21 mouse cellular contexts compared by ENCODE assay signal in genomic region chr9:50471181-50471901, GRCm38 (mm10). TPM values are rescaled to one million over a fixed set of nuclear protein-coding genes. Genes with fewer than 3 reads are reported as not detected.
DNase-seq lines count a peak whose midpoint lies in the region; ATAC-seq and TF ChIP-seq lines count a peak whose summit lies in the region.
"Had no signal": no experiment of that assay in that cellular context is flagged by ENCODE, and none has a peak within 500 bp of the region (broad histone marks: within the 10 kb centered on the region; RNA-seq: fewer than 3 reads in every experiment).

No protein-coding gene starts in this region.

- TF ChIP-seq CTCF in forebrain, postnatal 0 days (IDR thresholded peaks at IDR 0.05; ENCODE audit: low read depth), result no peak

- WGBS in heart, embryonic 12.5 days, result 36% methylated on average over 13 of the region's 13 CpGs
- 79% methylated on average over 13 of the region's 13 CpGs for WGBS in forebrain, postnatal 0 days

- H3K4me1 ChIP-seq in heart, embryonic 12.5 days (replicated peaks), result peaks cover 11% of the 10 kb centered on the region
- H3K4me1 ChIP-seq in forebrain, postnatal 0 days (ENCODE audit: insufficient read depth), result no peaks in the 10 kb centered on the region
- H3K4me1 ChIP-seq: neural tube, embryonic 13.5 days had no signal

- peak overlapping the region; percentile 36; the same call in 1 of the 2 replicates for H3K4me2 ChIP-seq in heart, embryonic 12.5 days
- H3K4me2 ChIP-seq in forebrain, postnatal 0 days (ENCODE audit: low read depth), result no peak overlapping the region
- H3K4me2 ChIP-seq: lung, embryonic 14.5 days; neural tube, embryonic 13.5 days; stomach, embryonic 15.5 days had no signal

- H3K4me3 ChIP-seq in heart, embryonic 12.5 days, result no peak overlapping the region
- no peak overlapping the region for H3K4me3 ChIP-seq in forebrain, postnatal 0 days (ENCODE audit: low read depth, low read length)
- H3K4me3 ChIP-seq: neural tube, embryonic 13.5 days; stomach, embryonic 15.5 days had no signal

- no peaks in the 10 kb centered on the region for H3K36me3 ChIP-seq in heart, embryonic 12.5 days
- H3K36me3 ChIP-seq in forebrain, postnatal 0 days (ENCODE audit: insufficient read depth), result no peaks in the 10 kb centered on the region
- H3K36me3 ChIP-seq: neural tube, embryonic 13.5 days; stomach, embryonic 15.5 days had no signal

- H3K27ac ChIP-seq in heart, embryonic 12.5 days (ENCODE audit: poor library complexity, severe bottlenecking), result no peak overlapping the region; the same call in 1 of the 2 replicates
- no peak overlapping the region for H3K27ac ChIP-seq in forebrain, postnatal 0 days (ENCODE audit: low read depth, low read length)
- H3K27ac ChIP-seq: kidney, postnatal 0 days; neural tube, embryonic 13.5 days; stomach, embryonic 15.5 days had no signal

- no peaks in the 10 kb centered on the region for H3K9me3 ChIP-seq in heart, embryonic 12.5 days (replicated peaks)
- H3K9me3 ChIP-seq in forebrain, postnatal 0 days (ENCODE audit: low read length), result no peaks in the 10 kb centered on the region
- H3K9me3 ChIP-seq: neural tube, embryonic 13.5 days; stomach, embryonic 15.5 days had no signal

- ATAC-seq in heart, embryonic 12.5 days (ENCODE audit: insufficient number of reproducible peaks, low FRiP score), result no peak
- ATAC-seq in forebrain, postnatal 0 days, result no peak
- ATAC-seq: activated CD4-positive, CD25-positive, alpha-beta regulatory T cell, adult 4 months; midbrain, embryonic 16.5 days had no signal

- no peak overlapping the region for H3K9ac ChIP-seq in heart, embryonic 12.5 days
- no peak overlapping the region for H3K9ac ChIP-seq in forebrain, postnatal 0 days
- H3K9ac ChIP-seq: lung, embryonic 14.5 days; neural tube, embryonic 13.5 days; stomach, embryonic 15.5 days had no signal

- intact Hi-C loops in heart, postnatal 25 days (cut with DNase I), result no loop called here

- DNase-seq in heart, postnatal 25 days (ENCODE audit: low spot score), result no peak
- DNase-seq in urinary bladder, postnatal 14 days (ENCODE audit: low spot score), result peak; percentile 45
- no peak for DNase-seq in urinary bladder, postnatal 10 days (ENCODE audit: low spot score)
- DNase-seq in naive thymus-derived CD4-positive, alpha-beta T cell, adult 2 months (ENCODE audit: low read depth), result peak; percentile 23
- DNase-seq in embryo, embryonic 11 days, result no peak
- no peak for DNase-seq in forebrain, postnatal 0 days
- no peak for DNase-seq in layer of hippocampus, postnatal 14 days (ENCODE audit: low spot score in 2 of 2)
- DNase-seq: cerebellum, adult 11 months; gastrocnemius, postnatal 25 days; layer of hippocampus, adult 9-11 months; left cerebral cortex, postnatal 4 days; lung, embryonic 14.5 days; right cerebral cortex, postnatal 4 days had no signal

- peaks cover 4% of the 10 kb centered on the region for H3K27me3 ChIP-seq in heart, embryonic 12.5 days (replicated peaks)
- H3K27me3 ChIP-seq in forebrain, postnatal 0 days (ENCODE audit: insufficient read depth, low read length), result no peaks in the 10 kb centered on the region
- H3K27me3 ChIP-seq: neural tube, embryonic 13.5 days; stomach, embryonic 15.5 days had no signal

RNA-seq across cellular contexts. Expression of gene Plet1, which starts 23.0 kb away (rescaled TPM):
- 0.44 and 0.46 TPM in 2 replicates for polyA plus RNA-seq in heart, embryonic 12.5 days (2016; fragmentation: Nextera tagmentation; extraction: Ambion mirVana)
- total RNA-seq in heart, postnatal 25 days (2021), result 1 to 10 TPM; 1.6 to 2.2 TPM
- total RNA-seq in forebrain, postnatal 0 days (2014; rRNA removed), result not detected in 2 replicates
- polyA plus RNA-seq in forebrain, postnatal 0 days (2015; fragmentation: Nextera tagmentation; extraction: Ambion mirVana), result 0.11 and 0.34 TPM in 2 replicates
- total RNA-seq in layer of hippocampus, postnatal 14 days (2021), result under 1 TPM in 1 of 2 experiments, not detected in 1; 0.38 TPM
- total RNA-seq: common myeloid progenitor, adult 5-6 weeks; gastrocnemius, postnatal 25 days; hematopoietic stem cell, adult 5-6 weeks; left cerebral cortex, postnatal 4 days had no signal

RNA-seq across cellular contexts. Expression of gene Pts, which starts 57.2 kb away (rescaled TPM):
- polyA plus RNA-seq in heart, embryonic 12.5 days (2016; fragmentation: Nextera tagmentation; extraction: Ambion mirVana), result 82.2 and 84.1 TPM in 2 replicates
- total RNA-seq in heart, postnatal 25 days (2021), result 10 to 100 TPM; 29.0 to 29.5 TPM
- 83.7 and 102 TPM in 2 replicates for total RNA-seq in forebrain, postnatal 0 days (2014; rRNA removed)
- 101 and 112 TPM in 2 replicates for polyA plus RNA-seq in forebrain, postnatal 0 days (2015; fragmentation: Nextera tagmentation; extraction: Ambion mirVana)
- 10 to 100 TPM; 35.5 to 46.5 TPM for total RNA-seq in layer of hippocampus, postnatal 14 days (2021)

Comparison
In these comparisons a context has a peak if more than half of its experiments do, and no peak if none do; other contexts are left out.
1. DNase-seq: peak in urinary bladder, postnatal 14 days (single experiment) and naive thymus-derived CD4-positive, alpha-beta T cell, adult 2 months (single experiment); none in heart, postnatal 25 days (single experiment), urinary bladder, postnatal 10 days (single experiment), embryo, embryonic 11 days (single experiment), forebrain, postnatal 0 days (single experiment) and layer of hippocampus, postnatal 14 days (0 of 2).